Mouse (Mus musculus): ENCODE measurements at regions not wholly inside any gene's neighbourhood (a gene's known extent, or its start where the extent isn't known, plus 50 kb on each side); places are given as distances from the start of the nearest gene placed in this dataset.

- TF ChIP-seq CTCF (conservative IDR thresholded peaks at IDR 0.05; ENCODE audit: insufficient read depth, insufficient read length, low read depth, low read length) (no peak), POLR2A (IDR thresholded peaks at IDR 0.05; ENCODE audit: low read depth, low read length) (no peak)
Measured at GRCm38 (mm10) chr9:51518376-51518775, 189.7 kb upstream of the 1810046K07Rik start.
